Mouse (Mus musculus) limb, embryonic 13.5 days (tissue): Measurements from ENCODE around the gene Slc7a5. TPM values are rescaled to one million over a fixed set of nuclear protein-coding genes. Genes with fewer than 3 reads are reported as not detected.

Experiments used
- ATAC-seq: fragments of 200-750 bp; cut with Nextera tagmentation; 2 replicates; pipeline ENCODE4 v1.8.0; 2017; ENCODE audit warnings: low read depth, moderate number of reproducible peaks, moderate TSS enrichment; ENCODE audit not compliant: low FRiP score
- H3K27ac ChIP-seq: fragments of 300-500 bp; sonication (generic); 2 replicates; pipeline ENCODE4 v1.5.1; 2015; ENCODE audit warnings: inconsistent platforms, mild to moderate bottlenecking, moderate library complexity
- H3K27me3 ChIP-seq: fragments of 300-500 bp; sonication (generic); 2 replicates; pipeline ENCODE4 v1.6.1; 2015; ENCODE audit warnings: mild to moderate bottlenecking, inconsistent platforms
- H3K36me3 ChIP-seq: fragments of 300-500 bp; sonication (generic); 2 replicates; pipeline ENCODE4 v1.6.1; 2015; ENCODE audit warnings: inconsistent platforms, mild to moderate bottlenecking, moderate library complexity
- H3K4me1 ChIP-seq: fragments of 300-500 bp; sonication (generic); 2 replicates; pipeline ENCODE4 v1.6.1; 2015; ENCODE audit warnings: inconsistent platforms
- H3K4me2 ChIP-seq: fragments of 300-500 bp; sonication (generic); replicated peaks from 2 replicates; pipeline ENCODE4 v1.6.1; 2015; ENCODE audit warnings: inconsistent platforms, mild to moderate bottlenecking, moderate library complexity
- H3K4me3 ChIP-seq: fragments of 300-500 bp; sonication (generic); 2 replicates; pipeline ENCODE4 v1.5.1; 2015; ENCODE audit warnings: moderate library complexity, mild to moderate bottlenecking, inconsistent platforms
- H3K9ac ChIP-seq: fragments of 300-500 bp; sonication (generic); 2 replicates; pipeline ENCODE4 v1.6.1; 2015; ENCODE audit warnings: mild to moderate bottlenecking, inconsistent platforms
- H3K9me3 ChIP-seq: fragments of 300-500 bp; sonication (generic); 2 replicates; pipeline ENCODE4 v1.6.1; 2016; ENCODE audit warnings: inconsistent platforms
- WGBS: fragments of 180-500 bp; shearing (Covaris S2); methylation state at CpG from one replicate; pipeline ENCODE4 v1.1.7; 2015; 5-methylcytosine and 5-hydroxymethylcytosine counted together
- polyA plus RNA-seq: library from polyadenylated mRNA; unstranded; fragments of >200 nt; fragmentation: Nextera tagmentation; extraction: Ambion mirVana; gene quantifications from 2 replicates; pipeline ENCODE4 v1.2.1, GENCODE M21; 2015

Slc7a5 gene
- polyA plus RNA-seq: 14.2 TPM in 2 replicates

- Histone ChIP-seq H3K9me3 (no peaks in the 10 kb centered on the region), H3K36me3 (no peaks in the 10 kb centered on the region), H3K27me3 (peaks cover 9% of the 10 kb centered on the region), H3K4me2 (peak within 1 kb of the TSS; percentile 98), H3K27ac (no peak within 1 kb of the TSS), H3K9ac (peak within 1 kb of the TSS; percentile 73), H3K4me1 (peaks cover 26% of the 10 kb centered on the region), H3K4me3 (peak within 1 kb of the TSS; percentile 74)
- peak; percentile 94 for ATAC-seq
- under 1% methylated on average over 61 of the region's 61 CpGs for WGBS
Observed at GRCm38 (mm10) chr8:121907587-121908248, at the start of gene Slc7a5. TSS of gene Slc7a5 (minus strand) at chr8:121907694.

- H3K27me3 ChIP-seq: no peaks in the 10 kb centered on the region
- peaks cover 39% of the 10 kb centered on the region for H3K4me1 ChIP-seq
- no peak overlapping the region for H3K4me3 ChIP-seq
Observed at GRCm38 (mm10) chr8:121955825-121956500, 48.5 kb upstream of the Slc7a5 start.

GRCm38 (mm10) chr8:121954981-121955555 lies 47.6 kb upstream of the Slc7a5 start:
- H3K36me3 ChIP-seq: peaks cover 34% of the 10 kb centered on the region
- no peaks in the 10 kb centered on the region for H3K9me3 ChIP-seq
- H3K4me2 ChIP-seq: no peak overlapping the region
- no peak overlapping the region for H3K4me3 ChIP-seq
- peaks cover 39% of the 10 kb centered on the region for H3K4me1 ChIP-seq
- no peaks in the 10 kb centered on the region for H3K27me3 ChIP-seq
- ATAC-seq: no peak
- WGBS: 71% methylated on average over 10 of the region's 10 CpGs
- H3K9ac ChIP-seq: no peak overlapping the region
- H3K27ac ChIP-seq: no peak overlapping the region

More at GRCm38 (mm10) chr8:121955825-121956500, 48.5 kb upstream of the Slc7a5 start:
- peaks cover 34% of the 10 kb centered on the region for H3K36me3 ChIP-seq
- H3K9ac ChIP-seq: no peak overlapping the region
- H3K9me3 ChIP-seq: no peaks in the 10 kb centered on the region
- no peak for ATAC-seq
- no peak overlapping the region for H3K27ac ChIP-seq
- 88% methylated on average over 1 of the region's 1 CpGs for WGBS
- no peak overlapping the region for H3K4me2 ChIP-seq

DNA sequence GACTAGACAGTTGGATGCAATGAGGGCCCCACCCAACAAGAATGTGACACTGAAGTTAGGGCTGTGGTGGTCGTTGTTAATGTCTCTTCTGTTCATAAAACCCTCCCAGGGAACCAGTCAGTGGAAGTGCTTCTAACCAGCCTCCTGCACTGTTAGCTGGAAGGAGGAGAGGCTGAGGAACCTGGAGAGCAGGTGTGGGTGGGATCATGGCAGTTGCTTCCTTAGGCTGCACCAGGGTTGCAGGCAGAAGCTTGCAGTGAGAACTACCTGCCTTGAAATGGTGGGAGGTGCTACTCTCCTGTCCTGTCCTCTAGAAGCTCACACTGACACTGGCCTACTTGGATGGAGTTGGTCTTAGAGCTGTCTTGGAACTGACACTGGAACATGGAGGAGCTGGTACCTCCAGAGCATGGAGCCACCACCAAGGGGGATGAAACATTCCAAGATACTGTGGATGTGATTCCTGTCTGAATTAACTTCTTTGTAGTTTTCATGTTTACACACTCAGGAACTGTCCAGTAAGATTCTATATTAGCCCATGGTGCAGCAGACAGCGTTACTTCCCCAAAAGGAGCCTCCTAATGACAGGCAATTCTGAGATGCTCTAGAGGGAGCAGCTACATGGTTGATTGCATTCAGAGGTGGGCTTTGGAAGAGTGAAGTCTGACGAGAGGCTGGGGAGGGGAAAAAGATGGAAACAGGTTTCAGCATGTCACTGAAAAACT lies 46.5 kb upstream of the Slc7a5 start:
- no peak overlapping the region; the same call in 1 of the 2 replicates for H3K9ac ChIP-seq
- 62% methylated on average over 3 of the region's 3 CpGs for WGBS
- H3K4me3 ChIP-seq: no peak overlapping the region
- H3K9me3 ChIP-seq: no peaks in the 10 kb centered on the region
- no peak overlapping the region for H3K27ac ChIP-seq
- no peak overlapping the region for H3K4me2 ChIP-seq
- peaks cover 41% of the 10 kb centered on the region for H3K4me1 ChIP-seq
- H3K27me3 ChIP-seq: no peaks in the 10 kb centered on the region
- ATAC-seq: no peak
- peaks cover 34% of the 10 kb centered on the region for H3K36me3 ChIP-seq

GRCm38 (mm10) chr8:121952800-121953199 lies 45.3 kb upstream of the Slc7a5 start:
- 94% methylated on average over 7 of the region's 7 CpGs for WGBS
- peak overlapping the region; percentile 92; the same call in 1 of the 2 replicates for H3K4me2 ChIP-seq
- H3K36me3 ChIP-seq: peaks cover 34% of the 10 kb centered on the region
- H3K9ac ChIP-seq: peak overlapping the region; percentile 25; the same call in 1 of the 2 replicates
- H3K4me3 ChIP-seq: 0 out of 2 replicates have a peak overlapping the region, but pooled peaks have one; percentile 7
- ATAC-seq: no peak
- no peaks in the 10 kb centered on the region for H3K9me3 ChIP-seq
- H3K27me3 ChIP-seq: no peaks in the 10 kb centered on the region
- H3K27ac ChIP-seq: no peak overlapping the region
- peaks cover 53% of the 10 kb centered on the region for H3K4me1 ChIP-seq

GRCm38 (mm10) chr8:121952122-121952521 lies 44.6 kb upstream of the Slc7a5 start:
- Histone ChIP-seq H3K4me2 (peak overlapping the region; percentile 92), H3K4me1 (peaks cover 58% of the 10 kb centered on the region), H3K36me3 (peaks cover 34% of the 10 kb centered on the region), H3K27ac (no peak overlapping the region), H3K27me3 (no peaks in the 10 kb centered on the region), H3K9ac (peak overlapping the region; percentile 99), H3K4me3 (peak overlapping the region; percentile 96), H3K9me3 (no peaks in the 10 kb centered on the region)
- ATAC-seq: no peak

- Histone ChIP-seq H3K4me3 (peak overlapping the region; percentile 96), H3K27ac (no peak overlapping the region), H3K36me3 (peaks cover 34% of the 10 kb centered on the region), H3K9ac (peak overlapping the region; percentile 99), H3K9me3 (no peaks in the 10 kb centered on the region), H3K4me1 (peaks cover 63% of the 10 kb centered on the region), H3K4me2 (peak overlapping the region; percentile 92), H3K27me3 (no peaks in the 10 kb centered on the region)
- 35% methylated on average over 7 of the region's 7 CpGs for WGBS
- no peak for ATAC-seq
Observed at GRCm38 (mm10) chr8:121951656-121952009, 44.1 kb upstream of the Slc7a5 start.

DNA sequence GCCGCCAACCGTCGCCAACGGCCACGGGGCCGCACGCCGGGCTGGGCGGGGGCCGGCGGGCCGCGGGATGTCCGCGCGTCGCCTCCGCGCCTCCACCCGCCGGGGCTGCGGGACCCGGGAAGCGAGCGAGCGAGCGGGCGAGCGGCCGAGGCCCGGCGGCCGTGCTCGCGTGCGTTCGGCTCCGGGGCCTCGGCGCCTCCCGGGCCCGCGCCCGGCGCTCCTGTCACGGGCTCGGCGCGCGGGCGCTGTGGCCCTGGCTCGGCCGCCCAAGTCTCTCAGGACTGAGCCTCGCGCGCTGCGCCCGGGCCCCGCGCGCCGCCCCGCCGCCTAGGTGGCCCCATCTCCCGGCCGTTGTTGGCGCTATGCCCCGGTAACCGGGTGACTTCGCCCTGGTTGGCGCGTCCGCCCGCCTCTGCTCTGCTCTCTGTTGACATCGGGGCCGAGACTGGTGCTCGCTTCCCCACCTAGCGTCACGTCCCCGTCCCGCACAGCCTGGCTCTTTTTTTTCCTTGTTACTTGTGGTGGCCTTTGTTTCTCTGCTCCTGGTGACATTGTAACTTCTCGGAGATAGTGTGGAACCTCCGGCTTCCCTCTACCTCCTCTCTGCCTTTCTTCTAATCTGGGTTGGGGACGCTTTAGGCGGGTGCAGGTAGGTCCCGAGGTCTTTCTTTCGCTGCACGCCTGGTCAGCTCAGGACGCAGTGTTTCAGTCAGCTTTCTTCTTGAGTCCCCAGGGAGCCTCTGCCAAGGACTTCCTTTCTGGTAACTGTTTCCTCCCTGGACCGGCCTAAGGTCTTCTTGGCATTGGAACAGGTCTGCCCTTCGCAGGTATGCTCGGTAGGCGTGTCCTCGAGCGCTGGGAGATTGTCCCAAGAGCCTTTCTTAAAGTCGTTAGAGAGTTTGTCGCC lies 43.5 kb upstream of the Slc7a5 start:
- under 1% methylated on average over 77 of the region's 97 CpGs for WGBS
- Histone ChIP-seq H3K36me3 (peaks cover 31% of the 10 kb centered on the region), H3K4me2 (peak overlapping the region; percentile 92), H3K4me1 (peaks cover 63% of the 10 kb centered on the region), H3K9me3 (no peaks in the 10 kb centered on the region), H3K27me3 (no peaks in the 10 kb centered on the region), H3K4me3 (peak overlapping the region; percentile 96), H3K9ac (peak overlapping the region; percentile 99), H3K27ac (peak overlapping the region; percentile 93)
- no peak; the same call in 1 of the 2 replicates for ATAC-seq

GRCm38 (mm10) chr8:121949941-121950748 lies 42.7 kb upstream of the Slc7a5 start:
- peak overlapping the region; percentile 93 for H3K27ac ChIP-seq
- H3K9me3 ChIP-seq: no peaks in the 10 kb centered on the region
- peak overlapping the region; percentile 99 for H3K9ac ChIP-seq
- peak overlapping the region; percentile 92 for H3K4me2 ChIP-seq
- H3K36me3 ChIP-seq: peaks cover 23% of the 10 kb centered on the region
- under 1% methylated on average over 64 of the region's 66 CpGs for WGBS
- peak; percentile 97 for ATAC-seq
- H3K4me1 ChIP-seq: peaks cover 58% of the 10 kb centered on the region
- H3K27me3 ChIP-seq: no peaks in the 10 kb centered on the region
- H3K4me3 ChIP-seq: peak overlapping the region; percentile 96

DNA sequence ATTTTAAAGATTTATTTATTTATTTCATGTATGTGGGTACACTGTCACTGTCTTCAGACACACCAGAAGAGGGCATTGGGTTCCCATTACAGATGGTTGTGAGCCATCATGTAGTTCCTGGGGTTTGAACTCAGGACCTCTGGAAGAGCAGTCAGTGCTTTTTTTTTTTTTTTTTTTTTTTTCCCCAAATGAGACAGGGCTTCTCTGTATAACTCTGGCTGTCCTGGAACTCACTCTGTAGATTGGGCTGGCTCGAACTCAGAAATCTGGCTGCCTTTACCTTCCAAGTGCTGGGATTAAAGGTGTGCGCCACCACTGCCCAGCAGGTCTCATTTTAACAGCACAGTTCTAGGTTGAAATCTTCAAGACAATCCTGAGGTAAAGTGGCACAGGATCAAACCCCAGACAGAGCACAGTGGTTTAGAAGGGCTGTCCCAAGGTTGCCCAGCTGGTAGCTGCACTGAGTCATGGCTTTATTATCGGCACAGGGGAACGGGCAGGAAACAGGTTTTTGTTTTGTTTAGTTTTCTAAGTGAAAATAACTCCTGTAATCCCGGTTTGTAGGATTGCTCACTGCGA lies 41.8 kb upstream of the Slc7a5 start, which contains the start of gene Banp:
TSS of gene Banp (plus strand) at position 529 of the 579 bp plus-strand sequence.
- H3K4me1 ChIP-seq: peaks cover 56% of the 10 kb centered on the region

More for the DNA sequence above, 41.8 kb upstream of the Slc7a5 start, which contains the start of gene Banp:
- Histone ChIP-seq H3K27ac (peak within 1 kb of the TSS; percentile 93), H3K4me3 (peak within 1 kb of the TSS; percentile 96), H3K36me3 (peaks cover 16% of the 10 kb centered on the region), H3K9ac (peak within 1 kb of the TSS; percentile 99), H3K27me3 (no peaks in the 10 kb centered on the region), H3K9me3 (no peaks in the 10 kb centered on the region), H3K4me2 (peak within 1 kb of the TSS; percentile 92)
- ATAC-seq: no peak
- WGBS: 61% methylated on average over 6 of the region's 6 CpGs
